Mouse (Mus musculus): ENCODE measurements at regions not wholly inside any gene's neighbourhood (a gene's known extent, or its start where the extent isn't known, plus 50 kb on each side); places are given as distances from the start of the nearest gene placed in this dataset.

DNA sequence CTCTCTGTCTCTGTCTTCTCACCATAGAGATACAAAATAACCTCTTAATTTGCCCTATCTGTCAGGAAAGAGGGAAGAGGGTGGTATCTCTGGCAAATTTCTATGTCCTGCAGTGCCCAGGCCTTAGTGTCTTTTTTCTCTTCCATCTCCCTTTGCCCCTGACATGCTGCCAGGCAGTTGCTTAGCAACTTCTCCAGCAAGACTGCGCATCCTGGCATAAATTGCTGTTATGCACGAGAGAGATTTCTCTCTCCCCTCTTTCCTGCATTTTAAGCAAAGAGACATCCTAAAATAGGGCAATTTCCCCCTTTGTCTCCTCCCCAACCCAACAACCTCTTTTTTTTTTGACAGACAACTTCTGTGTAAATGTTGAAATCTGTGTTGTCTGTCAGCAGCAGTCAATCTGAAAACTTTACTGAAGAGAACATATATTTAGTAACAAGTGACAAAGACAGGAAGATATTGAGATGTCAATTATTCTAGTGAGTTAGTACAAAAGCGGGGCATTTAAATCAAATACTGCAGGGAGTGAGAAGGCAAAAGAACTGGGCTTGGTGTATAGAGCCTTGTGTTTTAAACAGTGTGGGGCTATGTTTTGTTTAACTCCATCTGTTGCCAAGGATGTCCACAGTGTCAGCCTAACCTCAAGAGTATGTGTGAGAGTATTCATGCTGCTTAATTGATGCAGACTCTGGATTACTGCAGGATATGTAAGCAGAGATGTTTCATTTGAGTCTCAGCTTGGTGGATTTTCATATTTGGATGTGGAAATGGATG, 2745.7 kb upstream of the Lrrc6 start:
- no peaks in the 10 kb centered on the region for H3K4me1 ChIP-seq (ENCODE audit: control insufficient read depth in 2 of 2, insufficient read depth in 2 of 2, low read length in 2 of 2)
- 50% methylated on average over 3 of the region's 3 CpGs for WGBS

DNA sequence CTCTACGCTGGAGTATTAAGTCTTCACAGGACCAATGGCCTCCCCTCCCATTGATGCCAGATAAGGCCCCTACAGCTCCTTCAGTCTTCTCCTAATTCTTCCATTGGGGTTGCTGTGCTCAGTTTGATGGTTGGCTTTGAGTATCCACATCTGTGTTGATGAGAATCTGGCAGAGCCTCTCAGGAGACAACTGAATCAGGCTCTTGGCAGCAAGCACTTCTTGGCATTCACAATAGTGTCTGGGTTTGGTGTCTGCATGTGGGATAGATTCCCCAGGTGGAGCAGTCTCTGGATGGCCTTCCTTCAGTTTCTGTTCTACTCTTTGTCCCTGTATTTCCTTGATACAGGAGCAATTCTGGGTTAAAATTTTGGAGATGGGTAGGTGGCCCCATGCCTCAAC, 2734.6 kb upstream of the Lrrc6 start:
- 63% methylated on average over 1 of the region's 1 CpGs for WGBS
- no peaks in the 10 kb centered on the region for H3K27me3 ChIP-seq (ENCODE audit: control insufficient read depth, insufficient read depth, low read length)
- H3K4me1 ChIP-seq (ENCODE audit: control insufficient read depth in 2 of 2, insufficient read depth in 2 of 2, low read length in 2 of 2) = no peaks in the 10 kb centered on the region
- no peaks in the 10 kb centered on the region for H3K36me3 ChIP-seq (ENCODE audit: control insufficient read depth, insufficient read depth, low read length)
- no peaks in the 10 kb centered on the region for H3K9me3 ChIP-seq (ENCODE audit: control insufficient read depth, low read length)
- no peak overlapping the region for H3K9ac ChIP-seq (ENCODE audit: low read length)
- no peak overlapping the region for H3K4me2 ChIP-seq (ENCODE audit: low read length)
- H3K27ac ChIP-seq (replicated peaks in 1 of 2; ENCODE audit: control insufficient read depth in 1 of 2, insufficient read depth in 1 of 2, low read depth in 2 of 2, low read length in 2 of 2) = no peak overlapping the region
- ATAC-seq (ENCODE audit: insufficient number of reproducible peaks, insufficient read depth, low FRiP score, low read depth) = no peak
- H3K4me3 ChIP-seq (ENCODE audit: control insufficient read depth in 1 of 2, insufficient read depth in 1 of 2, low read depth in 1 of 2, low read length in 2 of 2) = no peak overlapping the region

More for the DNA sequence above, 2745.7 kb upstream of the Lrrc6 start:
- Histone ChIP-seq H3K27me3 (ENCODE audit: control insufficient read depth, insufficient read depth, low read length) (no peaks in the 10 kb centered on the region), H3K36me3 (ENCODE audit: control insufficient read depth, insufficient read depth, low read length) (no peaks in the 10 kb centered on the region), H3K27ac (replicated peaks in 1 of 2; ENCODE audit: control insufficient read depth in 1 of 2, insufficient read depth in 1 of 2, low read depth in 2 of 2, low read length in 2 of 2) (no peak overlapping the region), H3K9ac (ENCODE audit: low read length) (no peak overlapping the region), H3K9me3 (ENCODE audit: control insufficient read depth, low read length) (no peaks in the 10 kb centered on the region), H3K4me2 (ENCODE audit: low read length) (no peak overlapping the region), H3K4me3 (ENCODE audit: control insufficient read depth in 1 of 2, insufficient read depth in 1 of 2, low read depth in 1 of 2, low read length in 2 of 2) (no peak overlapping the region)
- ATAC-seq (ENCODE audit: insufficient number of reproducible peaks, insufficient read depth, low FRiP score, low read depth) = no peak

DNA sequence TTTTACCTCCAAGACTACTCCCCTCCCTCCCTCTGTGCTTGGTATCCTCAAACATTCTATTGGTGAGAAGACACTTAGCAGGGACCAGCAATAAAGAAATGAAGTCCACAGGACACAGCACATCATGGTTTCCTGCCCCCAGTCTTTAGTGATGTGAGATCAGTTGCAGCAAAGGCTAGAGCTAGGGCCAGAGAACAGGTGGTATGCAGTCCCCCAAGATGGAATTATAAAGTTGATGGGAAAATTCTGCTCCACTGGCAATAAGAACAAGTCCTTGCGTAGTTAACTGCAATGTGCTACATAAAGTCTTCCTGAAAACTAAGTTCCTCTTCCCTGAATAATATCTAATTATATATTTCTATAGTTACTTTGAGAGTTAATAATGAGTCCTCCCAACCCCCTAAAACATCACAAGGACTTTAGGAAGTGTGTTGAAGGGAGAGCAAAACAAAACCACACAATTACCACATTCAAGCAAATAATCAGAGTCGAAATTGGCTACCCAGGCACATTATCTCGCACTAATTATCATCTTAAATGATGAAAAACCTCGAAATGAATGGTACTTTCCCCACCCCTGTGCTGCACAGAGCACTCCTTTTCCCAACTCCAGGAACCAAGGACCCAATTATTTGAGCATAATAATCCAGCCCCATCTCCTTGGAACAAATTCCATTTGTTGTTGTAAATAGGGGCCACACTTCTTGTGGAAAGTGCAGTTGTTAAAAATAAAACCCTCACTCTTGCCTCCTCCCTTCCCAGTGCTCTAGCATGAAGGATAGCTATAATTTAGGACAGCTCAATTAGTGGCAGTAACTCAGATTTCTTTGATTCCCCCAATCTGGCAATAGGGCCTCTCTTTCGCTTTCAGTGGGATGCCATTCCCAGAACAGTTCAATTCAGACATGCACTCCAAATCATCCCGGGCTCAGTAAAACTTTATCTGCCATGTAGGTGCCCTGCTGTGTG, 2724.2 kb upstream of the Lrrc6 start:
- H3K27ac ChIP-seq (replicated peaks in 1 of 2; ENCODE audit: control insufficient read depth in 1 of 2, insufficient read depth in 1 of 2, low read depth in 2 of 2, low read length in 2 of 2) = no peak overlapping the region
- no peaks in the 10 kb centered on the region for H3K4me1 ChIP-seq (ENCODE audit: control insufficient read depth in 2 of 2, insufficient read depth in 2 of 2, low read length in 2 of 2)
- H3K36me3 ChIP-seq (ENCODE audit: control insufficient read depth, insufficient read depth, low read length) = no peaks in the 10 kb centered on the region
- H3K9me3 ChIP-seq (ENCODE audit: control insufficient read depth, low read length) = no peaks in the 10 kb centered on the region
- no peak for ATAC-seq (ENCODE audit: insufficient number of reproducible peaks, insufficient read depth, low FRiP score, low read depth)
- no peak overlapping the region for H3K4me3 ChIP-seq (ENCODE audit: control insufficient read depth in 1 of 2, insufficient read depth in 1 of 2, low read depth in 1 of 2, low read length in 2 of 2)
- H3K4me2 ChIP-seq (ENCODE audit: low read length) = no peak overlapping the region
- no peaks in the 10 kb centered on the region for H3K27me3 ChIP-seq (ENCODE audit: control insufficient read depth, insufficient read depth, low read length)
- 62% methylated on average over 6 of the region's 6 CpGs for WGBS
- H3K9ac ChIP-seq (ENCODE audit: low read length) = no peak overlapping the region

DNA sequence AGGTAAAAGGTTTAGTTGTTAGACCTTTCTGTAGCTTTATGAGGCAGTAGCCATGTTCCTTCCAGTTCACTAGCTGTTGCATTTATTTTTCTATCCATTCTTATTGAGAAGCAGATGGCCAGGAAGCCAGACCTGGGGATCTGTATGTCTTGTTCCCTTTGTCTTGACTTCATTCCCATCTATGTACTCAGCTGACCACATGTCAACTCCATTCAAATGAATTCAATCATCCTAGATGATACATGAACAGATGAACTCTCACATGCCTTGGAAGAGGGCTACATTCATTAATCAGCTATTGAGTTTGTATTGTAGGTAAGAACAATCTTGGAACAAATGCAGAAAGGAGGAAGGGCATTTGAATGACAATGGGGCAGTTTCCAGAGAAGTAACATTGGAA, 2722.7 kb upstream of the Lrrc6 start:
- no peak overlapping the region for H3K27ac ChIP-seq (replicated peaks in 1 of 2; ENCODE audit: control insufficient read depth in 1 of 2, insufficient read depth in 1 of 2, low read depth in 2 of 2, low read length in 2 of 2)
- no peaks in the 10 kb centered on the region for H3K9me3 ChIP-seq (ENCODE audit: control insufficient read depth, low read length)
- H3K27me3 ChIP-seq (ENCODE audit: control insufficient read depth, insufficient read depth, low read length) = no peaks in the 10 kb centered on the region
- H3K9ac ChIP-seq (ENCODE audit: low read length) = no peak overlapping the region
- no peak overlapping the region for H3K4me2 ChIP-seq (ENCODE audit: low read length)
- no peak overlapping the region for H3K4me3 ChIP-seq (ENCODE audit: control insufficient read depth in 1 of 2, insufficient read depth in 1 of 2, low read depth in 1 of 2, low read length in 2 of 2)
- H3K36me3 ChIP-seq (ENCODE audit: control insufficient read depth, insufficient read depth, low read length) = no peaks in the 10 kb centered on the region
- ATAC-seq (ENCODE audit: insufficient number of reproducible peaks, insufficient read depth, low FRiP score, low read depth) = no peak
- H3K4me1 ChIP-seq (ENCODE audit: control insufficient read depth in 2 of 2, insufficient read depth in 2 of 2, low read length in 2 of 2) = no peaks in the 10 kb centered on the region

DNA sequence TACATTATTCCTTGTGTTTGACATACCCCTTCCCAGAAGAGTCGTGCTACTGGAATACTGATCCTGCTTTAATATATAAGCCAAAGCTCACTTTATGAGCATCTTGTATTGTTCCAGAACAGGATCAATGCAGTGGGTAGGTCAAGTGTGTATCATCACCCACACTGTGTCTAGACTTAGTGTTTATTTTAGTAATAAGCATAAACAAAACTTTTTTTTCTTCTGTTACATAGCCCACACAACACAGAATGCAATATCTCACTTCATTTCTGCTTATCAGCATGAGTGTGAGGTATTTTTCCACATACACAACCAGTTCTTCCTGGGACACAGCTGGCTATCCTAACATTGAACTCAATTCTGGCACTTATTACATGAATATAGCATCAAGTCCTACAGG, 2721.7 kb upstream of the Lrrc6 start:
- no peaks in the 10 kb centered on the region for H3K36me3 ChIP-seq (ENCODE audit: control insufficient read depth, insufficient read depth, low read length)
- no peak overlapping the region for H3K4me3 ChIP-seq (ENCODE audit: control insufficient read depth in 1 of 2, insufficient read depth in 1 of 2, low read depth in 1 of 2, low read length in 2 of 2)
- no peak overlapping the region for H3K9ac ChIP-seq (ENCODE audit: low read length)
- no peaks in the 10 kb centered on the region for H3K9me3 ChIP-seq (ENCODE audit: control insufficient read depth, low read length)
- ATAC-seq (ENCODE audit: insufficient number of reproducible peaks, insufficient read depth, low FRiP score, low read depth) = no peak
- H3K27me3 ChIP-seq (ENCODE audit: control insufficient read depth, insufficient read depth, low read length) = no peaks in the 10 kb centered on the region
- no peak overlapping the region for H3K27ac ChIP-seq (replicated peaks in 1 of 2; ENCODE audit: control insufficient read depth in 1 of 2, insufficient read depth in 1 of 2, low read depth in 2 of 2, low read length in 2 of 2)
- no peaks in the 10 kb centered on the region for H3K4me1 ChIP-seq (ENCODE audit: control insufficient read depth in 2 of 2, insufficient read depth in 2 of 2, low read length in 2 of 2)
- 70% methylated on average over 1 of the region's 1 CpGs for WGBS
- H3K4me2 ChIP-seq (ENCODE audit: low read length) = no peak overlapping the region
